ENCODE assay signal across 12 mouse cellular contexts in genomic region chr17:79471639-79472038, GRCm38 (mm10).
DNase-seq lines count a peak whose midpoint lies in the region; ATAC-seq and TF ChIP-seq lines count a peak whose summit lies in the region.
"Had no signal": no experiment of that assay in that cellular context is flagged by ENCODE, and none has a peak within 500 bp of the region (broad histone marks: within the 10 kb centered on the region; RNA-seq: fewer than 3 reads in every experiment).

No protein-coding gene starts in this region.

- H3K4me3 ChIP-seq in heart, adult 2 months: no peak overlapping the region
- H3K4me3 ChIP-seq in intestine, embryonic 15.5 days (replicated peaks): no peak overlapping the region
- H3K4me3 ChIP-seq in intestine, embryonic 16.5 days (ENCODE audit: low read length): no peak overlapping the region
- H3K4me3 ChIP-seq in lung, embryonic 15.5 days: no peak overlapping the region
- no peak overlapping the region for H3K4me3 ChIP-seq in CH12.LX (replicated peaks in 1 of 3; ENCODE audit: low read depth in 2 of 3, low read length in 2 of 3, poor library complexity in 1 of 3)
- H3K4me3 ChIP-seq: embryonic facial prominence, embryonic 10.5 days; forebrain, embryonic 13.5 days; hindbrain, embryonic 15.5 days had no signal

- peak; percentile 51 for TF ChIP-seq CTCF in heart, adult 2 months (IDR thresholded peaks at IDR 0.05)
- TF ChIP-seq CTCF in CH12.LX (conservative IDR thresholded peaks at IDR 0.05 in 1 of 2, IDR thresholded peaks at IDR 0.05 in 1 of 2; ENCODE audit: low read depth in 2 of 2, low read length in 2 of 2): peak in 1 of 2 experiments; percentile 60; a peak in 2 of 4 replicates

- in situ Hi-C loops in CH12.LX (cut with MboI; ENCODE audit: low pct_ligation_motif_present, low pct_unique_long_range_greater_than_20kb, low sequenced_read_pairs): no loop called here

- H3K4me1 ChIP-seq in heart, adult 2 months (ENCODE audit: control insufficient read depth, insufficient read depth, low read length): peaks cover 5% of the 10 kb centered on the region
- H3K4me1 ChIP-seq in intestine, embryonic 15.5 days (replicated peaks): no peaks in the 10 kb centered on the region
- 0 out of 2 replicates have a peak, but pooled peaks cover 6% of the 10 kb centered on the region for H3K4me1 ChIP-seq in intestine, embryonic 16.5 days (ENCODE audit: control insufficient read depth, insufficient read depth, low read length)
- peaks cover 14% of the 10 kb centered on the region for H3K4me1 ChIP-seq in lung, embryonic 15.5 days
- H3K4me1 ChIP-seq in CH12.LX (ENCODE audit: control insufficient read depth in 1 of 2, insufficient read depth in 2 of 2): no peaks in the 10 kb centered on the region
- H3K4me1 ChIP-seq: forebrain, embryonic 13.5 days; hindbrain, embryonic 15.5 days had no signal

- no peaks in the 10 kb centered on the region for H3K36me3 ChIP-seq in heart, adult 2 months (ENCODE audit: control insufficient read depth, insufficient read depth, low read length)
- H3K36me3 ChIP-seq in intestine, embryonic 15.5 days: no peaks in the 10 kb centered on the region
- no peaks in the 10 kb centered on the region for H3K36me3 ChIP-seq in intestine, embryonic 16.5 days (ENCODE audit: control insufficient read depth, insufficient read depth, low read length)
- no peaks in the 10 kb centered on the region for H3K36me3 ChIP-seq in lung, embryonic 15.5 days
- H3K36me3 ChIP-seq in CH12.LX (replicated peaks in 1 of 2; ENCODE audit: control insufficient read depth in 1 of 2, insufficient read depth in 1 of 2, low read length in 1 of 2): no peaks in the 10 kb centered on the region
- H3K36me3 ChIP-seq: embryonic facial prominence, embryonic 10.5 days; hindbrain, embryonic 15.5 days had no signal

- dilution Hi-C loops in CH12.LX (cut with MboI; ENCODE audit: extremely low pct_ligation_motif_present, extremely low pct_unique_long_range_greater_than_20kb, low sequenced_read_pairs): no loop called here

- no peak for ATAC-seq in intestine, embryonic 15.5 days
- ATAC-seq in intestine, embryonic 16.5 days: no peak
- no peak for ATAC-seq in lung, embryonic 15.5 days (ENCODE audit: borderline replicate concordance, extremely low read depth, low FRiP score, low TSS enrichment)
- ATAC-seq: forebrain, embryonic 13.5 days had no signal

- H3K27ac ChIP-seq in heart, adult 2 months: no peak overlapping the region; the same call in 1 of the 2 replicates
- H3K27ac ChIP-seq in intestine, embryonic 15.5 days: 0 out of 2 replicates have a peak overlapping the region, but pooled peaks have one; percentile 27
- H3K27ac ChIP-seq in intestine, embryonic 16.5 days (ENCODE audit: low read length): no peak overlapping the region
- peak overlapping the region; percentile 56; the same call in 1 of the 2 replicates for H3K27ac ChIP-seq in lung, embryonic 15.5 days
- H3K27ac ChIP-seq in CH12.LX (ENCODE audit: insufficient read depth, low read depth): no peak overlapping the region
- H3K27ac ChIP-seq: embryonic facial prominence, embryonic 10.5 days; forebrain, embryonic 13.5 days; hindbrain, embryonic 15.5 days had no signal

- H3K4me2 ChIP-seq in intestine, embryonic 15.5 days (replicated peaks): no peak overlapping the region
- H3K4me2 ChIP-seq in intestine, embryonic 16.5 days (ENCODE audit: low read depth, low read length): no peak overlapping the region
- no peak overlapping the region for H3K4me2 ChIP-seq in lung, embryonic 15.5 days
- no peak overlapping the region for H3K4me2 ChIP-seq in CH12.LX (ENCODE audit: insufficient read depth, low read depth, poor library complexity, severe bottlenecking)
- H3K4me2 ChIP-seq: forebrain, embryonic 13.5 days; hindbrain, embryonic 15.5 days had no signal

- TF ChIP-seq EP300 in heart, adult 2 months (IDR thresholded peaks at IDR 0.05; ENCODE audit: insufficient read depth, low read depth, low read length): no peak
- TF ChIP-seq EP300 in CH12.LX (IDR thresholded peaks at IDR 0.05; ENCODE audit: low read length): no peak

- no peak for DNase-seq in heart, adult 2 months
- DNase-seq in heart, adult 18-20 months: no peak
- DNase-seq in lung, postnatal 4 days: no peak
- DNase-seq in CH12.LX (ENCODE audit: extremely low read depth): no peak
- DNase-seq: adrenal gland, adult 8-10 months; forebrain, postnatal 0 days had no signal

- no peaks in the 10 kb centered on the region for H3K79me2 ChIP-seq in heart, adult 2 months (replicated peaks; ENCODE audit: control insufficient read depth, insufficient read depth, low read length)
- H3K79me2 ChIP-seq in CH12.LX (replicated peaks; ENCODE audit: control insufficient read depth, extremely low read depth, insufficient read depth, poor library complexity, severe bottlenecking): no peaks in the 10 kb centered on the region

- intact Hi-C loops in heart, adult 2 months (cut with DNase I): loop anchor here (5.0 kb wide), 2 partner anchors 96 to 359 kb away; no protein-coding TSS in a partner anchor

- no peak overlapping the region for H3K9ac ChIP-seq in heart, adult 2 months (ENCODE audit: low read depth, low read length)
- H3K9ac ChIP-seq in intestine, embryonic 15.5 days: no peak overlapping the region
- H3K9ac ChIP-seq in intestine, embryonic 16.5 days (ENCODE audit: low read depth, low read length): no peak overlapping the region
- H3K9ac ChIP-seq in lung, embryonic 15.5 days: no peak overlapping the region
- no peak overlapping the region for H3K9ac ChIP-seq in CH12.LX (ENCODE audit: insufficient read depth, low read depth)
- H3K9ac ChIP-seq: forebrain, embryonic 13.5 days; forebrain, postnatal 0 days; hindbrain, embryonic 15.5 days had no signal

- 47% methylated on average over 2 of the region's 2 CpGs for WGBS in heart, adult 2 months
- 62% methylated on average over 2 of the region's 2 CpGs for WGBS in intestine, embryonic 15.5 days
- WGBS in intestine, embryonic 16.5 days: 77% methylated on average over 2 of the region's 2 CpGs
- 55% methylated on average over 2 of the region's 2 CpGs for WGBS in lung, embryonic 15.5 days

- TF ChIP-seq POLR2A in heart, adult 2 months (IDR thresholded peaks at IDR 0.05; ENCODE audit: insufficient read depth, low read depth, low read length): no peak
- TF ChIP-seq POLR2A in CH12.LX (IDR thresholded peaks at IDR 0.05; ENCODE audit: low read depth, low read length): no peak

- no peaks in the 10 kb centered on the region for H3K27me3 ChIP-seq in heart, adult 2 months (ENCODE audit: control insufficient read depth, insufficient read depth, low read length)
- H3K27me3 ChIP-seq in intestine, embryonic 15.5 days (replicated peaks): no peaks in the 10 kb centered on the region
- H3K27me3 ChIP-seq in intestine, embryonic 16.5 days (replicated peaks; ENCODE audit: control insufficient read depth, insufficient read depth, low read length): no peaks in the 10 kb centered on the region
- H3K27me3 ChIP-seq in lung, embryonic 15.5 days: no peaks in the 10 kb centered on the region
- no peaks in the 10 kb centered on the region for H3K27me3 ChIP-seq in CH12.LX (replicated peaks)
- H3K27me3 ChIP-seq: forebrain, embryonic 13.5 days; hindbrain, embryonic 15.5 days had no signal

- H3K9me3 ChIP-seq in intestine, embryonic 15.5 days: no peaks in the 10 kb centered on the region
- H3K9me3 ChIP-seq in intestine, embryonic 16.5 days (ENCODE audit: control insufficient read depth, low read length): no peaks in the 10 kb centered on the region
- no peaks in the 10 kb centered on the region for H3K9me3 ChIP-seq in lung, embryonic 15.5 days
- H3K9me3 ChIP-seq in CH12.LX (replicated peaks; ENCODE audit: low read length): no peaks in the 10 kb centered on the region
- H3K9me3 ChIP-seq: embryonic facial prominence, embryonic 10.5 days; forebrain, embryonic 13.5 days; hindbrain, embryonic 15.5 days had no signal

- TF ChIP-seq RAD21 in CH12.LX (IDR thresholded peaks at IDR 0.05; ENCODE audit: low read depth, low read length): peak; percentile 78

TF ChIP-seq in CH12.LX, 34 proteins besides CTCF, POLR2A, EP300 and RAD21:
- TF ChIP-seq ZC3H11A (IDR thresholded peaks at IDR 0.05; ENCODE audit: low read depth, low read length) (peak; percentile 39), SMC3 (IDR thresholded peaks at IDR 0.05; ENCODE audit: low read depth, low read length) (peak; percentile 69), UBTF (IDR thresholded peaks at IDR 0.05; ENCODE audit: low read depth, low read length) (no peak)

Comparison
In these comparisons a context has a peak if more than half of its experiments do, and no peak if none do; other contexts are left out.
1. H3K27ac ChIP-seq: peak in intestine, embryonic 15.5 days (single experiment) and lung, embryonic 15.5 days (single experiment); none in heart, adult 2 months (single experiment), intestine, embryonic 16.5 days (single experiment) and CH12.LX (single experiment).